Mouse (Mus musculus) neural tube, embryonic 15.5 days (tissue): ENCODE results near the gene Myo1a. TPM values are rescaled to one million over a fixed set of nuclear protein-coding genes. Genes with fewer than 3 reads are reported as not detected.

Source experiments
- ATAC-seq: fragments of 200-750 bp; cut with Nextera tagmentation; 2 replicates; pipeline ENCODE4 v1.8.0; 2017; ENCODE audit warnings: mild to moderate bottlenecking, moderate TSS enrichment, moderate library complexity; ENCODE audit not compliant: low FRiP score
- H3K27ac ChIP-seq: fragments of 300-500 bp; sonication (generic); replicated peaks from 2 replicates; pipeline ENCODE4 v1.5.1; 2015; ENCODE audit warnings: mild to moderate bottlenecking, inconsistent platforms
- H3K27me3 ChIP-seq: fragments of 300-500 bp; sonication (generic); replicated peaks from 2 replicates; pipeline ENCODE4 v1.6.1; 2015; ENCODE audit warnings: inconsistent platforms
- H3K36me3 ChIP-seq: fragments of 300-500 bp; sonication (generic); 2 replicates; pipeline ENCODE4 v1.6.1; 2015; ENCODE audit warnings: inconsistent platforms
- H3K4me1 ChIP-seq: fragments of 300-500 bp; sonication (generic); 2 replicates; pipeline ENCODE4 v1.6.1; 2015; ENCODE audit warnings: inconsistent platforms
- H3K4me2 ChIP-seq: fragments of 300-500 bp; sonication (generic); 2 replicates; pipeline ENCODE4 v1.6.1; 2015; ENCODE audit warnings: inconsistent platforms, mild to moderate bottlenecking, moderate library complexity
- H3K4me3 ChIP-seq: fragments of 300-500 bp; sonication (generic); replicated peaks from 2 replicates; pipeline ENCODE4 v1.5.1; 2015; ENCODE audit warnings: mild to moderate bottlenecking, inconsistent platforms
- H3K9ac ChIP-seq: fragments of 300-500 bp; sonication (generic); replicated peaks from 2 replicates; pipeline ENCODE4 v1.6.1; 2015; ENCODE audit warnings: mild to moderate bottlenecking, inconsistent platforms
- H3K9me3 ChIP-seq: fragments of 300-500 bp; sonication (generic); replicated peaks from 2 replicates; pipeline ENCODE4 v1.6.1; 2016; ENCODE audit warnings: inconsistent platforms
- WGBS: fragments of 180-500 bp; shearing (Covaris S2); methylation state at CpG from one replicate; pipeline ENCODE4 v1.1.7; 2015; ENCODE audit warnings: mixed read lengths; 5-methylcytosine and 5-hydroxymethylcytosine counted together
- polyA plus RNA-seq: library from polyadenylated mRNA; unstranded; fragments of >200 nt; fragmentation: Nextera tagmentation; extraction: Ambion mirVana; gene quantifications from 2 replicates; pipeline ENCODE4 v1.2.1, GENCODE M21; 2015

Myo1a gene
- polyA plus RNA-seq, 1 experiment from 2014 or later = 1.2 TPM

- H3K36me3 ChIP-seq = no peaks in the 10 kb centered on the region
- peaks cover 14% of the 10 kb centered on the region for H3K4me1 ChIP-seq
- H3K9me3 ChIP-seq = no peaks in the 10 kb centered on the region
- 0 out of 2 replicates have a peak, but pooled peaks have one; percentile 24 for ATAC-seq
- no peak overlapping the region for H3K27ac ChIP-seq
- no peak overlapping the region for H3K4me3 ChIP-seq
- 0 out of 2 replicates have a peak, but pooled peaks cover 3% of the 10 kb centered on the region for H3K27me3 ChIP-seq
- no peak overlapping the region for H3K4me2 ChIP-seq
- 45% methylated on average over 5 of the region's 5 CpGs for WGBS
- H3K9ac ChIP-seq = no peak overlapping the region
These were observed 29.5 kb downstream of the Myo1a start for GRCm38 (mm10) chr10:127734434-127734833.

- H3K9me3 ChIP-seq = no peaks in the 10 kb centered on the region
- no peak for ATAC-seq
- H3K36me3 ChIP-seq = no peaks in the 10 kb centered on the region
- peaks cover 15% of the 10 kb centered on the region for H3K4me1 ChIP-seq
- H3K9ac ChIP-seq = no peak overlapping the region
- 0 out of 2 replicates have a peak, but pooled peaks cover 3% of the 10 kb centered on the region for H3K27me3 ChIP-seq
- WGBS = 78% methylated on average over 2 of the region's 2 CpGs
- H3K4me3 ChIP-seq = no peak overlapping the region
- no peak overlapping the region for H3K4me2 ChIP-seq
- no peak overlapping the region for H3K27ac ChIP-seq
These were observed 31.3 kb downstream of the Myo1a start for GRCm38 (mm10) chr10:127736266-127736665.

DNA sequence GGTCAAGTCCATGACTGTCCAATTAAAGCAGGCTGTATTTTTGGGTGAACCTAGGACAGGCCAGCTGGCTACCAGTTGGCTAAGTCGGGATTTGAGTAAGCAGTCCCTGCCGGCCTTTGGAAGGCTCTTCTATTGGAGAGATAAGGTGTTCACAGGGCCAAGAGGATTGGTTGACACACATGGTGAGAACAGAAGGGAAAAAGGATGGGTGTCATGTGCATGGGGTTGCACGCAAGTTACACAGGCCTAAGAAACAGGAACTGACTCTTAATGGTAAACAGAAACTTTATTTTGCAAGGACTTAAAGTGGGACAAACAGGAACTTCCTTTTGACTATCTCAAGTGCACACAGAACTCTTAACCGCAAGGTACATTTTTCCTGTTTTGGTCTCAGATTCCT is 31.9 kb downstream of the Myo1a start:
- H3K9ac ChIP-seq = no peak overlapping the region
- no peak for ATAC-seq
- no peaks in the 10 kb centered on the region for H3K9me3 ChIP-seq
- H3K36me3 ChIP-seq = peaks cover 6% of the 10 kb centered on the region
- WGBS = 73% methylated on average over 4 of the region's 4 CpGs
- no peak overlapping the region for H3K27ac ChIP-seq
- H3K4me3 ChIP-seq = no peak overlapping the region
- peaks cover 13% of the 10 kb centered on the region for H3K4me1 ChIP-seq
- H3K27me3 ChIP-seq = 0 out of 2 replicates have a peak, but pooled peaks cover 3% of the 10 kb centered on the region
- no peak overlapping the region for H3K4me2 ChIP-seq

GRCm38 (mm10) chr10:127737552-127737951 is 32.6 kb downstream of the Myo1a start:
- 0 out of 2 replicates have a peak, but pooled peaks cover 3% of the 10 kb centered on the region for H3K27me3 ChIP-seq
- H3K4me2 ChIP-seq = no peak overlapping the region
- no peaks in the 10 kb centered on the region for H3K9me3 ChIP-seq
- H3K4me1 ChIP-seq = peaks cover 13% of the 10 kb centered on the region
- peaks cover 12% of the 10 kb centered on the region for H3K36me3 ChIP-seq
- ATAC-seq = no peak
- no peak overlapping the region for H3K9ac ChIP-seq
- no peak overlapping the region for H3K4me3 ChIP-seq
- no peak overlapping the region for H3K27ac ChIP-seq
- 27% methylated on average over 2 of the region's 2 CpGs for WGBS

DNA sequence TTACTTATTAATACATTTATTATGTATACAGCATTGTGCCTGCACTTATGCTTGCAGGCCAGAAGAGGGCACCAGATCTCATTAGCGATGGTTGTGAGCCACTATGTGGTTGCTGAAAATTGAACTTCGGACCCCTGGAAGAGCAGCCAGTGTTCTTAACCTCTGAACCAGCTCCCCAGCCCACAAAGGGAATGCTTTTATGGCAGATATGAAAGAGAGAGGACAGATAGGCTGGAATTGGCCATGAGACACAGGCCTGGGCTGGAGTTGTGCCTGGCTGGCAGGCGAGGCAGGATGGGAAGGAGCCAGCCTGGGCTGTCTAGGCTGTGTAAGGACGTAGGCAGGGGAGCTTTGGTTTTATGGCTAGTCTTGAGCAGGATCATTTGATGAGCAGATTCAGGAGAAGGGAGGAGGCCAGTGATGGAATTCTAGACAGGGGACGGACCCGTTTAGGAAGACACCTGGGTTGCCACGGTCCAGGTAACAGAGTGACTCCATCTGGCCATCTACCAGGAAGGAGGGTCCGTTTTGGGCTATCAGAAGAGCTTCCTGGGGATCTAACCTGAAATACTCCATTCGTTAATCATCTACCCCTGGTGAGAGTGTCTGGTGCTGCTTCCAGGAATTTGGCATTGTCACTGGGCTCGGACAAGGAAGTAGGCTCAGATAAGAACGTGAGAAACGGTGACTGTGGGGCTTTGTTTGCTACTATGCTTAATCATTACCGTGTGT is 33.3 kb downstream of the Myo1a start:
- Histone ChIP-seq H3K27me3 (0 out of 2 replicates have a peak, but pooled peaks cover 3% of the 10 kb centered on the region), H3K4me1 (peaks cover 13% of the 10 kb centered on the region), H3K9me3 (no peaks in the 10 kb centered on the region), H3K9ac (no peak overlapping the region), H3K4me3 (no peak overlapping the region), H3K4me2 (peak overlapping the region; percentile 60; the same call in 1 of the 2 replicates), H3K36me3 (peaks cover 20% of the 10 kb centered on the region), H3K27ac (no peak overlapping the region)
- no peak for ATAC-seq
- 53% methylated on average over 13 of the region's 13 CpGs for whole genome bisulfite sequencing

DNA sequence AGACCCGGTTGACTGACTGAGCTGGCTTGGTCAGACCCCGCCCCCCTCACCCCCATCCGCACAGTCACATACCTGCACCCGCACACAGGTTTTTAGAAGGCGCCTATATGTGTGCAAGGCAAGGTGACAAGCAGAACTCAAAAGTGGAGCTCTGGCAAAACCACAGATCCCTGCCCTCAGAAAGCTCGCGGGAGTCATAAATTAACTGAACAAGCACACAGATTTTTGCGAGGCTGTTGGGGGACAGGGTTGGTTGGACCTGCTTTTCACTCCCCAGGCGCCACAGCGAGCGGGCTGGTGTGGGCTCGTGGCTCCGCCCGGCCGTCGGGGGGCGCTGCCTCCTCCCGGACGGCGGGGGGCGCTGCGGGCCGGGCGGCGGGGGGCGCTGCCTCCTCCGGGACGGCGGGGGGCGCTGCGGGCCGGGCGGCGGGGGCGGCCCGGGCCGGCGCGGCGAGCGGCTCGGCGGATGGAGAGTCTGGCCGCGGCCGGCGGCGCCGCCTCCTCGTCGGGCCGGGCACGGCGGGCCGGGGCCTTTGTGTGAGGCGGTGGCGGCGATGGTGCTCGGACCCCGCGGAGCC is 34.2 kb downstream of the Myo1a start, which contains the start of gene Zbtb39:
TSS of gene Zbtb39 (plus strand) at position 456 of the 578 bp plus-strand sequence.
- H3K9me3 ChIP-seq = no peaks in the 10 kb centered on the region
- peak; percentile 85 for ATAC-seq
- H3K4me1 ChIP-seq = peaks cover 13% of the 10 kb centered on the region
- under 1% methylated on average over 59 of the region's 61 CpGs for WGBS
- peak within 1 kb of the TSS; percentile 93 for H3K9ac ChIP-seq
- no peaks in the 10 kb centered on the region for H3K27me3 ChIP-seq
- peak within 1 kb of the TSS; percentile 91 for H3K4me3 ChIP-seq
- peak within 1 kb of the TSS; percentile 81 for H3K27ac ChIP-seq
- H3K36me3 ChIP-seq = peaks cover 28% of the 10 kb centered on the region
- H3K4me2 ChIP-seq = peak within 1 kb of the TSS; percentile 60

DNA sequence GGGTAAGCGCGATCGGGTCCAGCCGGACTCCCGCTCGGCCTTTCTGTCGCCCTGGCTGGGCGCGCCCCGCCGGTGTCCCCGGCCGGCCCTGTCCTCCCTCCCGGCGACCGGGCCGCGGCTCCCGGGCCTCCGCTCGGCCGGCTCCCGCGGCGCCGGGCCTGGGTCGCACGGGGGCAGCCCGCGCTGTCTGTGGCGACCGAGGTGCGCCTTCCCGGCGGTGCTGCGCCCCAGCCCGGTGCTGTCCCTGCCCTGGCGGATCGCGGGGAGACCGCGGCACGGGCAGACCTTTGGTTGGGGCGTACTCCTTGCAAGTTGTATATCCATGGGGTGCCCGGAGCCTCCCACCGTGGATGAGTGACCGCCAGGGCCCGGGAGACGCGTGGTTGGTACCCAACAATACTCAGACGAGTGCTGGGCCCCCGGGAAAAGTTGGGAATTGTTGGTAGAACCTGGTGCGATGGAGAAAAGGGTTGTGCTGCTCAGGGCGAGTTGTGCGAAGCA is 34.7 kb downstream of the Myo1a start:
- peak overlapping the region; percentile 60 for H3K4me2 ChIP-seq
- H3K4me3 ChIP-seq = peak overlapping the region; percentile 91
- peaks cover 13% of the 10 kb centered on the region for H3K4me1 ChIP-seq
- no peaks in the 10 kb centered on the region for H3K9me3 ChIP-seq
- WGBS = under 1% methylated on average over 46 of the region's 55 CpGs
- peak overlapping the region; percentile 93 for H3K9ac ChIP-seq
- peak overlapping the region; percentile 81 for H3K27ac ChIP-seq
- ATAC-seq = peak; percentile 42
- H3K36me3 ChIP-seq = peaks cover 33% of the 10 kb centered on the region
- no peaks in the 10 kb centered on the region for H3K27me3 ChIP-seq

DNA sequence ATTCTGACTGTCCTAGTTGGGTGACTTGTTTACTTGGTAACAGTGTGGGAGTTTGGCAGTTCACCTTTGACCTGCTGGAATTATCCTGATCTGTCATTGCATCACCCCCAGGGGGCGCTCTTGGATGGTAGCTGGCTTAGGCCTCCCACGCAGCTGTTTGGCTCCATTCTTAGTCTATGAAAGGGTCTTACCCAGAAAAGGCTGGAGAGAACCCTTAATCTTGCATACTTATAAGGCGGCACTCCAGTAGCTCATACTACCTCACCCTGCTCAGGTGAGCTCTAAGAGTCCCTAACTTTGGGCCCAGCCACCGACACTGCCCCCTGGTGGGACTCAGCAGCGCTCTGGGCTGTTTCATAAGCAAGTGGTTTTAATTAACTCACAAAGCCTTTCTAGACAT is 39.7 kb downstream of the Myo1a start:
- Histone ChIP-seq H3K4me2 (no peak overlapping the region), H3K9me3 (no peaks in the 10 kb centered on the region), H3K27ac (no peak overlapping the region), H3K4me1 (peaks cover 21% of the 10 kb centered on the region), H3K4me3 (no peak overlapping the region), H3K9ac (no peak overlapping the region), H3K27me3 (no peaks in the 10 kb centered on the region), H3K36me3 (peaks cover 57% of the 10 kb centered on the region)
- WGBS = 68% methylated on average over 5 of the region's 5 CpGs
- no peak for ATAC-seq

DNA sequence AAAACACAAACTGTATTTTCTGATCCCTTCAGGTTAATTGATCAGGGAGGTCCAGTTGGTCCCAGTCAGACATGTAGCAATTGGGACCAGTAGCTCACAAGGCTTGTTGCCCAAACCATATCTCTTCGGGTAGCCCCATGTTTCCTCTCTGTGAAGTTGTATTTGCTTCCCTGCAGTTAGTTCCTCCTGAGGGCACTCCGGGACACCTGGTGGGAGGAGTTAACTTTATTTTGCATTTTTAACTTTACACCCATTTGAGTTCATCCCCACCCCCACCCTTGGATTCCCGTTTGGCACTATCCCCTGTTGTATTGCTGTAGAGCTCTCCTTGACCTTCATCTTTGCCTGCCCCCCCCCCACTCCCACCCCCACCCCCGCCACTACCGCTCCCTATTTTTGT is 40.9 kb downstream of the Myo1a start:
- Histone ChIP-seq H3K4me1 (peaks cover 16% of the 10 kb centered on the region), H3K36me3 (peaks cover 57% of the 10 kb centered on the region), H3K27ac (no peak overlapping the region), H3K9me3 (no peaks in the 10 kb centered on the region), H3K4me3 (no peak overlapping the region), H3K4me2 (no peak overlapping the region), H3K27me3 (no peaks in the 10 kb centered on the region), H3K9ac (no peak overlapping the region)
- ATAC-seq = no peak
- 79% methylated on average over 5 of the region's 5 CpGs for WGBS

DNA sequence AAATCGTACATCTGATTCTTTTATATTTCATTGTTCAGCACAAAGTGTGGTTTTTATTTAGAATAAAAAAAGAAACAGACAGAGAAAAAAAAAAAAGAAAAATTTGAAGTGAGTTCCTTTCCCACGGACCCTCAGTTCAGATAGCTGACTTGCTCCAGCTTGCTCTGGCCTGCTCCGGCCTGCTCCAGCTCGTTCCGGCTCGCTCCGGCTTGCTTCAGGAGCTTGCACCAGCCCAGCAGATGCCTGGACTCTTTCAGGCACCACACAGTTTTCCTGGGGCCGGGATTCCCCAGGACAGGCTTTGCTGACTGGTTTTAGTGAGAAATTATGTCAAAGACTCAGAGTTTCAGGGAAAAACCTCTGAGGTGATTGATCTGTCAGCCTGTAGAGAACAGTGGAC is 42.3 kb downstream of the Myo1a start:
- Histone ChIP-seq H3K9ac (no peak overlapping the region), H3K36me3 (peaks cover 48% of the 10 kb centered on the region), H3K4me1 (peaks cover 12% of the 10 kb centered on the region), H3K27ac (no peak overlapping the region), H3K27me3 (no peaks in the 10 kb centered on the region), H3K4me3 (no peak overlapping the region), H3K9me3 (no peaks in the 10 kb centered on the region), H3K4me2 (no peak overlapping the region)
- no peak for ATAC-seq
- WGBS = 96% methylated on average over 8 of the region's 8 CpGs

DNA sequence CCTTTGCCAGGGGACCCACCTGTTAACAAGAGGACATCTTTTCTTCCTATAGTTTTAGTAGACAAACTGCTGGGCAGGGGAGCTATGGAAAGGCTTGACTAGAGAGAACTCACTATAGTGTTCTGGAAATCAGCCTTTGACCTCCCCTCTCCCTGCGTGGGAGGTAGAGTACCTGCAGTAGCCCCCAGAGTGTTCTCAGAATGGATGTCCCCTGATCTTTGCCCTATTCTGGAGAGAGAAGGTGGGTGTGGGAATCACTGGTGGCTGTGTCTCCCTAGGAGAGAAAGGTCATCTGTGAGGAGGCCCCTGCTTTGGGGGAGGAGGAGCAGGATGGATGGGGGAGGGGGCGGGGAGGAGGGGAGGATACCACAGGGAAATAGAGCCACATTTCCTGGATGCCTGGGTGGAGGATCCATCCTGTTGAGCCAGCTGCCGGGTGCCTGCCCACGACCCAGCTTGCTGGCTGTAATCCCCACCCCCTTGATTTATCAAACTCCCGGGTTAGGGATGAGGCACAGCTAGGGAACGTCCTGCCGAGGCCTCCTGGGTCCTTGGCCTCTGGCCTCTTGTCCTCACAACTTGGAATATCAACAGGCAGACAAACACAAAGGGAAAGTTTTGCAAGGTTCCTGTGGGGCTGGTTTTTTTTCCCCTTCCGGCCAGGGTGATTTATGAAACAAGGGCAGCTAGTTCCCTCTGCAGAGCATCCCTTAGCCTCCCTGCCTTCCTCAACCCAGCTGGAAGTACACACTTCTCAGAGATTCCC is 44.1 kb downstream of the Myo1a start:
- 8% methylated on average over 8 of the region's 8 CpGs for WGBS
- Histone ChIP-seq H3K9me3 (no peaks in the 10 kb centered on the region), H3K9ac (no peak overlapping the region; the same call in 1 of the 2 replicates), H3K36me3 (peaks cover 30% of the 10 kb centered on the region), H3K4me3 (no peak overlapping the region), H3K27me3 (no peaks in the 10 kb centered on the region), H3K4me1 (peaks cover 12% of the 10 kb centered on the region), H3K4me2 (peak overlapping the region; percentile 46), H3K27ac (no peak overlapping the region)
- no peak for ATAC-seq
